In genomic region chr9:80218718-80219117, GRCm38 (mm10) we compare ENCODE assay signal across 18 mouse cellular contexts. TPM values are rescaled to one million over a fixed set of nuclear protein-coding genes. Genes with fewer than 3 reads are reported as not detected.
DNase-seq lines count a peak whose midpoint lies in the region; ATAC-seq and TF ChIP-seq lines count a peak whose summit lies in the region.
"Had no signal": no experiment of that assay in that cellular context is flagged by ENCODE, and none has a peak within 500 bp of the region (broad histone marks: within the 10 kb centered on the region; RNA-seq: fewer than 3 reads in every experiment).

No protein-coding gene starts in this region.

- no peak overlapping the region for H3K27ac ChIP-seq in embryonic facial prominence, embryonic 11.5 days (replicated peaks; ENCODE audit: low read depth, low read length)
- H3K27ac ChIP-seq in embryonic facial prominence, embryonic 10.5 days (replicated peaks) = no peak overlapping the region
- H3K27ac ChIP-seq in lung, embryonic 14.5 days (ENCODE audit: low read depth) = no peak overlapping the region
- no peak overlapping the region for H3K27ac ChIP-seq in forebrain, embryonic 14.5 days (ENCODE audit: low read depth, low read length)
- H3K27ac ChIP-seq in midbrain, postnatal 0 days (ENCODE audit: low read depth, low read length) = no peak overlapping the region
- H3K27ac ChIP-seq: heart, embryonic 15.5 days had no signal

- 54% methylated on average over 6 of the region's 6 CpGs for WGBS in embryonic facial prominence, embryonic 11.5 days
- WGBS in embryonic facial prominence, embryonic 10.5 days = 67% methylated on average over 6 of the region's 6 CpGs
- WGBS in lung, embryonic 14.5 days = 60% methylated on average over 6 of the region's 6 CpGs
- 18% methylated on average over 6 of the region's 6 CpGs for WGBS in forebrain, embryonic 14.5 days
- 35% methylated on average over 6 of the region's 6 CpGs for WGBS in midbrain, postnatal 0 days

- peak; percentile 38 for DNase-seq in embryonic facial prominence, embryonic 11.5 days (ENCODE audit: low spot score)
- no peak for DNase-seq in embryonic facial prominence, embryonic 10.5 days (ENCODE audit: low spot score)
- DNase-seq in lung, embryonic 14.5 days = no peak
- no peak for DNase-seq in lung, postnatal 25 days (ENCODE audit: low spot score)
- no peak for DNase-seq in forebrain, embryonic 14.5 days (ENCODE audit: low spot score)
- no peak for DNase-seq in midbrain, postnatal 0 days (ENCODE audit: low spot score)
- DNase-seq in cerebellum, adult 11-12 months = no peak
- DNase-seq in testis, postnatal 10 days (ENCODE audit: low spot score) = no peak
- DNase-seq: adrenal gland, adult 2 months; cerebellum, postnatal 10 days; gastrocnemius, postnatal 14 days; heart, adult 18-20 months; kidney, adult 11 months; lung, adult 18-20 months; lung, postnatal 4 days; thymus, postnatal 36 days had no signal

- 0 out of 2 replicates have a peak, but pooled peaks have one; percentile 27 for ATAC-seq in embryonic facial prominence, embryonic 11.5 days (replicated peaks; ENCODE audit: insufficient number of reproducible peaks, low FRiP score, low TSS enrichment, low read depth)
- ATAC-seq in lung, embryonic 14.5 days (ENCODE audit: insufficient read depth) = peak; percentile 38; the same call in 1 of the 2 replicates
- ATAC-seq in forebrain, embryonic 14.5 days = peak; percentile 48; the same call in 1 of the 2 replicates
- peak; percentile 55 for ATAC-seq in midbrain, postnatal 0 days (ENCODE audit: low FRiP score)

- no peak overlapping the region for H3K4me3 ChIP-seq in embryonic facial prominence, embryonic 11.5 days (ENCODE audit: low read depth, low read length)
- H3K4me3 ChIP-seq in embryonic facial prominence, embryonic 10.5 days = no peak overlapping the region
- H3K4me3 ChIP-seq in lung, embryonic 14.5 days (ENCODE audit: low read depth, low read length) = no peak overlapping the region
- H3K4me3 ChIP-seq in forebrain, embryonic 14.5 days (ENCODE audit: low read depth, low read length) = no peak overlapping the region
- H3K4me3 ChIP-seq in midbrain, postnatal 0 days (ENCODE audit: low read depth, low read length) = no peak overlapping the region
- H3K4me3 ChIP-seq: heart, embryonic 15.5 days had no signal

- H3K4me1 ChIP-seq in embryonic facial prominence, embryonic 11.5 days (ENCODE audit: control insufficient read depth, insufficient read depth, low read length) = no peaks in the 10 kb centered on the region
- H3K4me1 ChIP-seq in embryonic facial prominence, embryonic 10.5 days = 0 out of 2 replicates have a peak, but pooled peaks cover 11% of the 10 kb centered on the region
- H3K4me1 ChIP-seq in lung, embryonic 14.5 days (ENCODE audit: insufficient read depth) = no peaks in the 10 kb centered on the region
- H3K4me1 ChIP-seq in forebrain, embryonic 14.5 days (ENCODE audit: control insufficient read depth, insufficient read depth, low read length) = no peaks in the 10 kb centered on the region
- H3K4me1 ChIP-seq in midbrain, postnatal 0 days (ENCODE audit: insufficient read depth, low read length) = no peaks in the 10 kb centered on the region

- TF ChIP-seq CTCF in lung, embryonic 14.5 days (IDR thresholded peaks at IDR 0.05; ENCODE audit: low read depth) = no peak
- TF ChIP-seq CTCF in midbrain, postnatal 0 days (IDR thresholded peaks at IDR 0.05) = no peak

- no peaks in the 10 kb centered on the region for H3K9me3 ChIP-seq in embryonic facial prominence, embryonic 11.5 days (replicated peaks; ENCODE audit: control insufficient read depth, low read length)
- no peaks in the 10 kb centered on the region for H3K9me3 ChIP-seq in embryonic facial prominence, embryonic 10.5 days
- H3K9me3 ChIP-seq in lung, embryonic 14.5 days (ENCODE audit: low read depth, low read length) = no peaks in the 10 kb centered on the region
- H3K9me3 ChIP-seq in forebrain, embryonic 14.5 days (replicated peaks; ENCODE audit: control insufficient read depth, low read length) = no peaks in the 10 kb centered on the region
- no peaks in the 10 kb centered on the region for H3K9me3 ChIP-seq in midbrain, postnatal 0 days (ENCODE audit: low read length)
- H3K9me3 ChIP-seq: heart, embryonic 15.5 days had no signal

- no peaks in the 10 kb centered on the region for H3K36me3 ChIP-seq in embryonic facial prominence, embryonic 11.5 days (replicated peaks; ENCODE audit: control insufficient read depth, insufficient read depth, low read depth, low read length)
- H3K36me3 ChIP-seq in embryonic facial prominence, embryonic 10.5 days (replicated peaks) = no peaks in the 10 kb centered on the region
- H3K36me3 ChIP-seq in lung, embryonic 14.5 days (ENCODE audit: insufficient read depth) = 0 out of 2 replicates have a peak, but pooled peaks cover 4% of the 10 kb centered on the region
- no peaks in the 10 kb centered on the region for H3K36me3 ChIP-seq in forebrain, embryonic 14.5 days (ENCODE audit: control insufficient read depth, insufficient read depth, low read length)
- H3K36me3 ChIP-seq in midbrain, postnatal 0 days (ENCODE audit: insufficient read depth, low read length) = no peaks in the 10 kb centered on the region
- H3K36me3 ChIP-seq: heart, embryonic 15.5 days had no signal

- no peak overlapping the region for H3K4me2 ChIP-seq in embryonic facial prominence, embryonic 11.5 days (ENCODE audit: low read depth, low read length)
- H3K4me2 ChIP-seq in lung, embryonic 14.5 days = no peak overlapping the region
- no peak overlapping the region for H3K4me2 ChIP-seq in forebrain, embryonic 14.5 days (ENCODE audit: low read length)
- no peak overlapping the region for H3K4me2 ChIP-seq in midbrain, postnatal 0 days (ENCODE audit: low read depth, low read length, poor library complexity, severe bottlenecking)
- H3K4me2 ChIP-seq: heart, embryonic 15.5 days; liver, embryonic 11.5 days had no signal

- no peaks in the 10 kb centered on the region for H3K27me3 ChIP-seq in embryonic facial prominence, embryonic 11.5 days (ENCODE audit: control insufficient read depth, insufficient read depth, low read length)
- H3K27me3 ChIP-seq in embryonic facial prominence, embryonic 10.5 days (replicated peaks; ENCODE audit: low read depth, poor library complexity, severe bottlenecking) = no peaks in the 10 kb centered on the region
- no peaks in the 10 kb centered on the region for H3K27me3 ChIP-seq in lung, embryonic 14.5 days (ENCODE audit: insufficient read depth, low read length)
- no peaks in the 10 kb centered on the region for H3K27me3 ChIP-seq in forebrain, embryonic 14.5 days (replicated peaks; ENCODE audit: control insufficient read depth, insufficient read depth, low read length)
- H3K27me3 ChIP-seq in midbrain, postnatal 0 days (ENCODE audit: insufficient read depth, low read length) = no peaks in the 10 kb centered on the region
- H3K27me3 ChIP-seq: heart, embryonic 15.5 days had no signal

- H3K9ac ChIP-seq in embryonic facial prominence, embryonic 11.5 days (replicated peaks; ENCODE audit: low read length) = no peak overlapping the region
- no peak overlapping the region for H3K9ac ChIP-seq in lung, embryonic 14.5 days
- no peak overlapping the region for H3K9ac ChIP-seq in forebrain, embryonic 14.5 days (ENCODE audit: low read length)
- H3K9ac ChIP-seq in midbrain, postnatal 0 days (replicated peaks; ENCODE audit: low read length, poor library complexity, severe bottlenecking) = no peak overlapping the region
- H3K9ac ChIP-seq: heart, embryonic 15.5 days had no signal

RNA-seq across cellular contexts. Expression of gene Myo6, which starts 53.9 kb away (rescaled TPM):
- 12.1 and 15.2 TPM in 2 replicates for polyA plus RNA-seq in embryonic facial prominence, embryonic 11.5 days (2014; fragmentation: Nextera tagmentation; extraction: Ambion mirVana)
- 8.2 and 10.7 TPM in 2 replicates for polyA plus RNA-seq in embryonic facial prominence, embryonic 10.5 days (2016; fragmentation: Nextera tagmentation; extraction: Ambion mirVana)
- 32.2 TPM in 2 replicates for polyA plus RNA-seq in lung, embryonic 14.5 days (2014; fragmentation: Nextera tagmentation; extraction: Ambion mirVana)
- polyA plus RNA-seq in forebrain, embryonic 14.5 days (2014; fragmentation: Nextera tagmentation; extraction: Ambion mirVana) = 10.2 and 14.6 TPM in 2 replicates
- total RNA-seq in midbrain, postnatal 0 days (2014; rRNA removed) = 44.6 and 66.6 TPM in 2 replicates
- 24.6 and 25.5 TPM in 2 replicates for polyA plus RNA-seq in midbrain, postnatal 0 days (2015; fragmentation: Nextera tagmentation; extraction: Ambion mirVana)
